Mouse (Mus musculus) Patski (cell line): Measurements from ENCODE around the gene Ktn1. TPM values are rescaled to one million over a fixed set of nuclear protein-coding genes. Genes with fewer than 3 reads are reported as not detected.

Experiments used
- ATAC-seq: fragments of 100-300 bp; one replicate; pipeline ENCODE4 v1.8.0; 2021
- CTCF ChIA-PET: fragments of 350-600 bp; sonication (Branson Sonifier 250); formaldehyde crosslinking; loops from one replicate; lab custom pipeline; 2022; ENCODE audit warnings: inconsistent platforms; lab: Charles Lee
- POLR2A ChIA-PET: fragments of 350-600 bp; sonication (Branson Sonifier 250); formaldehyde crosslinking; loops from one replicate; lab custom pipeline; 2022; ENCODE audit warnings: antibody characterized with exemption, inconsistent platforms; lab: Charles Lee
- DNase-seq: peaks from one replicate; pipeline ENCODE4 v3.0.0-alpha.2; 2011; ENCODE audit warnings: low read depth, low spot score
- H3K27me3 ChIP-seq: fragments of 371-371 bp; one replicate; pipeline ENCODE4 v1.5.1; 2021
- CTCF ChIP-seq: fragments of 100-300 bp; IDR thresholded peaks from one replicate; pipeline ENCODE4 v1.5.1; 2021
- in situ Hi-C: fragments of 300-500 bp; cut with MboI; formaldehyde crosslinking; loops from 3 replicates; pipeline ENCODE4 v1.11.1; 2018; ENCODE audit warnings: low pct_unique_long_range_greater_than_20kb, mixed read lengths
- polyA plus RNA-seq: library from polyadenylated mRNA; unstranded; gene quantifications from one replicate; pipeline ENCODE4 v1.2.3, GENCODE M21; 2021

The Ktn1 gene
- polyA plus RNA-seq, 1 experiment from 2014 or later, result 92.3 TPM

DNA sequence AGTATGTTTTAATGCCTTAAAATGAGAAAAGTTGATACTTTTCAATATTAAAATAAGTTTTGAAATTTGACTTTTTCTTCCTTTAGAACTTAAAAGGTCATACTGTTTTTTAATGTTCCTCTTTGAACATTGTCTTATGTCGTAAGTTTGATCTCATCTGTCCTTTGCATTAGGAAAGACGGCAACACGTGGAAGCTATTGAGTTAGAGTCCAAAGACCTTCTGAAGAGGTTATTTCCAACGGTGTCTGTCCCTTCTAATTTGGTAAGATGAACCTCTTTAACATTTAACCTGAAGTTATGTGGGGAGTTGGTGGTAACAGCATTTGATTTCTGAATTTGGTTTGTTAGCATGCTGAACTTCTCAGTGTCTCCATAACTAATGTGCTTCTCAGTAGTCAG is 71.8 kb downstream of the Ktn1 start:
- ATAC-seq (no peak), DNase-seq (no peak)
- POLR2A ChIA-PET, result no interaction called here
- no peak for TF ChIP-seq CTCF
- CTCF ChIA-PET, result no interaction called here
- no peaks in the 10 kb centered on the region for H3K27me3 ChIP-seq
- in situ Hi-C loops, result no loop called here

DNA sequence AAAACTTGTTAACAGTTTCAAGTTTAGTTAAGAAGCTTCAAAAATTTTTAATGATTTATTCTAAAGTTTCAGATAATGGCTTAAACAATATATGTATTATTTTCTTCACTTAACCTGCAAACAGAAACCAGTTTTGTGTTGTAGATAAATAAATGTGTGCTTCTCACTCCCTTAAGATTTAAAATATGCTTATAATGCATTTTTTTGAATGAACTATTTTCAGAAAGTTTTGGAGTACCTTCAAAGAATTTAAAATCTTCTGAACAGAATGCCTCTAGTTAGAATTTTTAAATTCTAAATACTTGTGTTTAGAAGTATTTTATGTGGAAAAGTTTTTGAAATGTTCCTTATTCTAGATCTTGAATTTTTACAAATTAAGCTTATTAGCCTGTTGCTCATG is 74.8 kb downstream of the Ktn1 start:
- ChIA-PET CTCF (interaction anchor here (1.1 to 1.4 kb wide), 2 partner anchors 12 to 14 kb away, joined by 3 to 4 read pairs; no protein-coding TSS in a partner anchor), POLR2A (no interaction called here)
- no peaks in the 10 kb centered on the region for H3K27me3 ChIP-seq
- in situ Hi-C loops, result no loop called here
- DNase-seq, result no peak
- no peak for TF ChIP-seq CTCF
- ATAC-seq, result no peak

DNA sequence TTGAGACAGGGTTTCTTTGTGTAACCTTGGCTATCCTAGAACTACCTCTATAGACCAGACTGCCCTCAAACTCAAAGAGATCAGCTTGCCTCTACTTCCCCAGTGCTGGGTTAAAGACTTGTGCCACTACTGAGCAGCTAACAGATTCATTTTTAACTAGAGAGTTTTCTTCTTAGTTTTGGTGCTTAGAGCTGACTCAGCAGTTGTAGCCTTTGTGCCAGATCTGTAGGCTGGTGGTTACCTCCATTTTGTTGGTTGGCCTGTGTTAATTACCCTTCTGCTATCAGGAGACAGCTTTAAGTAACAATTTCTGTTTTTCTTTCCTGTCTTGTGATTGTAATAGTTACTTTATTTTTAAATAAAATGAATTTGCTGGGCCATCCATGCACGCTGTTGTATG is 80.3 kb downstream of the Ktn1 start:
- TF ChIP-seq CTCF, result no peak
- no peak for DNase-seq
- no peaks in the 10 kb centered on the region for H3K27me3 ChIP-seq
- CTCF ChIA-PET, result interaction anchor here (1.5 kb wide), 1 partner anchor 630 kb away, joined by 3 read pairs; no protein-coding TSS in a partner anchor
- ATAC-seq, result no peak
- in situ Hi-C loops, result loop anchor here (25.0 kb wide), 1 partner anchor 1284 kb away; no protein-coding TSS in a partner anchor
- POLR2A ChIA-PET, result interaction anchor here (1.6 kb wide), 1 partner anchor 11 kb away, joined by 5 read pairs; no protein-coding TSS in a partner anchor

DNA sequence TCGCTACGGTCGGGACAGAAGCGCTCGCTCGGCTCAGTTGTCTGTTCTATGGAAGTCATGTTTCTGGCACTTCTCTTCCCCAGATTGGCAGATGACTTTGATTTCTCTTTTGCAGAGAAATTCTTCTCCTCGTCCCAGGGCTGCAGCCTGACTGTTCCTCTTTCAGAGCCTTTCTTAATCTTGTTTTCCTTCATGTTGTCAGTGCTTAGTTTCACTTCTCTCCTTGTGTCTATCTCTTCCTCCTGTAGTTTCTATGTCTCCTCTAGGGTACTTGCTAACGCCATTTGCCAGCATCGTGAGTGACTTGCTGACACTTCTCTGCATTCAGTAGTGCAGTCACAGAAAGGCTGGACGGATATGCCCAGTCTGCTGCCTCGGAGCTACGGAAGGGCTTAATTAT is 87.1 kb downstream of the Ktn1 start:
- DNase-seq (no peak), ATAC-seq (no peak)
- CTCF ChIA-PET, result no interaction called here
- H3K27me3 ChIP-seq, result no peaks in the 10 kb centered on the region
- no peak for TF ChIP-seq CTCF
- POLR2A ChIA-PET, result no interaction called here
- in situ Hi-C loops, result loop anchor here (25.0 kb wide), 1 partner anchor 1277 kb away; no protein-coding TSS in a partner anchor

DNA sequence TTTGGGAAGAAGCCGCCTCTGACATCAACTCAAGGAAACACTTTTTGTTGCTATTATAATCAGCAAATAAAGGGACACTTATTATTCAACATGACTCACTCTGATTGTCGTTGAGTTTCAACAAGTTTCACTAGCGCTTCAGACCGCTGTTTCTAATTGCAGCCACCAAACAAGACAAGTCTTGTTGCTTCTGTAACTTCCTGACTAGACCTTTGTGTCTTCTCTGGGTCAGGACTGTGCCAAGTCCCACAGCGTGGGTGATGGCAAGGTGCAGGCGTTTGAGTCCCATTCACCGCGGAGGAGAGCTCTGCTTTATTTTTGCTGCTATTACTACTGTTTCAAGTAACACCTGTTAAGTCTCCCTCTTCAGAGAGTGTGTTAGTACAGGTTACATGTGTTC is 88.2 kb downstream of the Ktn1 start:
- H3K27me3 ChIP-seq, result no peaks in the 10 kb centered on the region
- DNase-seq (no peak), ATAC-seq (no peak)
- ChIA-PET POLR2A (no interaction called here), CTCF (interaction anchor here (1.1 to 1.6 kb wide), 2 partner anchors 10 to 14 kb away, joined by 3 read pairs; no protein-coding TSS in a partner anchor)
- no peak for TF ChIP-seq CTCF
- in situ Hi-C loops, result loop anchor here (25.0 kb wide), 1 partner anchor 1276 kb away; no protein-coding TSS in a partner anchor

DNA sequence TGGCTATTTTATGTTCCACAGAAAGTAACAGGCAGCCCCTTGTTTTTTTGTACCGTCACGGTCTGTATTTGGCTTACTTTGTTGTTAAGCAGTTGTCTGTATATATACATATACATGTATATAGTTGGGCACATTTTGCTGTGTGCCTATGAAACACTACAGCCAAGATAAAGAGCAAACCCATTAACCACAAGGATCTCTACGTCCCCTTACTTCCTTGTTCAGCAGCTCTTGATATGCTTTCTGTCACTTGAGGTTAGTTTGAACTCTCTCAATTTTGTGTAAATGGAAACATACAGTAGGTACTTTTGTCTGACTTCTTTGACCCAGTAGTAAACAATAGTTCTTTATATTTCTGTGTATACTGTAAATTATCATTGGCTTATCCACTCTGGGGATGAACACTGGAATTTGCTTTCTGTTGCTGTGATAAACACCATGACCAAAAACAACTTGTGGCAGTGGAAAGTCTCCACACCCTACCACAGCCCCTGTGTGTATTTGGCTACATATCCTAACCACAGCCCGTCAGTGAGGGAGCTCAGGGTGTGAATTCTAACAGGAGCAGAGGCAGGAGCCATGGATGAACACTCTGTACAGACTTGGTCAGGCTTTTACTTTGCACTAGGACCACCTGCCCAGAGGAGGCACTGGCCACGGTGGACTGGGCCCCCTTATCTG is 92.2 kb downstream of the Ktn1 start:
- ChIA-PET CTCF (no interaction called here), POLR2A (no interaction called here)
- ATAC-seq (no peak), DNase-seq (no peak)
- in situ Hi-C loops, result loop anchor here (25.0 kb wide), 1 partner anchor 1272 kb away; no protein-coding TSS in a partner anchor
- H3K27me3 ChIP-seq, result no peaks in the 10 kb centered on the region
- TF ChIP-seq CTCF, result no peak

DNA sequence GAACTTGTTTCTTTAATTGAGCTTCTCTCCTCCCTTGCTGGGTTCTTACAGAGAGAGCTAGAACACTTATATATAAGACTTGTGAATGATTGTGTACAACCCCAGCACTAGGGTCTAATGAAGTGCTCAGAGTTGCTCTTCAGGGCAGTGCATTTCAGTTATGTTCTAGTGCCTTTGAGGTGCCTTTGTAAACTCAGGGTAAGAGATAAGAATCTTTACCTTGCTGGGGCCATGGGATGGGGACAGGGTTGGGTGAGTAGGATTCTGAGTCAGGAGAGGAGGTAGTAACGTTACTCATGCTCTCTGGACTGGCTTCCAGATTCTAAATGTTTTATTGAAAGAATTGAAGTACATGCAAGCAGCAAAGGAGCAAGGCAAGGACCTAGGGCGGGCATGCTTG is 92.8 kb downstream of the Ktn1 start:
- CTCF ChIA-PET, result no interaction called here
- in situ Hi-C loops, result loop anchor here (25.0 kb wide), 1 partner anchor 1271 kb away; no protein-coding TSS in a partner anchor
- ATAC-seq (no peak), DNase-seq (no peak)
- no peak for TF ChIP-seq CTCF
- H3K27me3 ChIP-seq, result no peaks in the 10 kb centered on the region
- POLR2A ChIA-PET, result no interaction called here

DNA sequence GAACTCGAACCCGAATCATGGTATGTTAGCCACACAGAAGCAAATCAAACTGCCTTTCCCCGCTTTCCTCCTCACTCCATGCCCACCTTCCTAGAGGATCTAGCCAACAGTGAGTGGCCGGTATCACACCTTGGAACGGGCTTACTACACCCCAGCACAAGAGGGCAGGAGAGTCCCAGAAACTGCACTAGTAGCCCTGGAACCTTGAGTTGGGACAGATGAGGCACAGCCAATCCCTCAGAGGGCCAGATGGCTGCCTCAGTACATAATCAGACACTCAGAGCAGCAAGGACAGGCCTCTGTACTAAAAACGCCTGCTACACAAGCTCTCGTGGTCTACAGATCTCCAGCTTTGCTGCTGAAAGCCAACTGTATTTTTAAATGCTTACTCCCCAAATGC is 94.4 kb downstream of the Ktn1 start:
- ATAC-seq (no peak), DNase-seq (no peak)
- H3K27me3 ChIP-seq, result no peaks in the 10 kb centered on the region
- TF ChIP-seq CTCF, result no peak
- POLR2A ChIA-PET, result no interaction called here
- CTCF ChIA-PET, result no interaction called here
- in situ Hi-C loops, result loop anchor here (25.0 kb wide), 1 partner anchor 1270 kb away; no protein-coding TSS in a partner anchor

DNA sequence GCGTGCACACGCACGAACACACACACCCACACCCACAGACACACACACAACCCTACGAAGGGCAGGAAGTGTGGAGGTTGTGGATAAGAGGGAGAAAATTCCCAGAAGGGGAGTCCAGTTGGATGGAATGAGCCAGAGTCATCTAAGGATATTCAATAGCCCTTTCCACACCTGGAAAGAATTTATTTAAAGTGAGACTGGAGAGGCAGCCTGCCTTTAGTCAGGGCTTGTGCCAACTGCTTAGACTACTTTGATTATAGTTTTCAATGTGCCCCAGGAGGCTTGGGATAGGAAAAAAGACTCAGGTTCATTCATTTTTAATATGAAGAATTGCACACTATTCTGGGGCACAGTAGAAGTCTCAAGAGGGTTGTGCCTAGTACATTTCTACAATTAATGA is 96.8 kb downstream of the Ktn1 start:
- in situ Hi-C loops, result loop anchor here (25.0 kb wide), 1 partner anchor 1267 kb away; no protein-coding TSS in a partner anchor
- ATAC-seq (no peak), DNase-seq (no peak)
- ChIA-PET CTCF (no interaction called here), POLR2A (no interaction called here)
- TF ChIP-seq CTCF, result no peak
- H3K27me3 ChIP-seq, result no peaks in the 10 kb centered on the region

DNA sequence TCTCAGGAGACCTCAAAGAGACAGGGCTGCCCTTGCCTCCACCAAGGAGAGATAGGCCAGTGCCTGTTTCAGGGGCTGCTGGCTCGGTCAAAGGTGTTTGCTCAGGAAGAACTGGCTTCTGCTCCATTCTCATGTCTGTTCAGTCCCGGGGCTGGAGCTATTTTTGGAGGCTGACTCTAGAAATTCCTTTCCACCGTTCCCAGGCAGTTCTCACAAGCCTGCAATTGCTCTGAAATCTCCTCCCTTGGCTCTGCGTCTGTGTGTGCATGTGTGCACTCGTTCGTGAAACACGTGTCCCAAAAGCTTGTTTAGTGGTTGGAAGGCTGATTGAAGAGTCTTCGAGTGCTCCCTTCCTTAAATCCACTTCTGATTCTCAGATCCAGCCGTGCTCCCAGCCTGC is 99.3 kb downstream of the Ktn1 start:
- in situ Hi-C loops, result loop anchor here (25.0 kb wide), 1 partner anchor 1265 kb away; no protein-coding TSS in a partner anchor
- H3K27me3 ChIP-seq, result no peaks in the 10 kb centered on the region
- ChIA-PET POLR2A (no interaction called here), CTCF (no interaction called here)
- ATAC-seq, result peak; percentile 91
- no peak for TF ChIP-seq CTCF
- peak; percentile 42 for DNase-seq

DNA sequence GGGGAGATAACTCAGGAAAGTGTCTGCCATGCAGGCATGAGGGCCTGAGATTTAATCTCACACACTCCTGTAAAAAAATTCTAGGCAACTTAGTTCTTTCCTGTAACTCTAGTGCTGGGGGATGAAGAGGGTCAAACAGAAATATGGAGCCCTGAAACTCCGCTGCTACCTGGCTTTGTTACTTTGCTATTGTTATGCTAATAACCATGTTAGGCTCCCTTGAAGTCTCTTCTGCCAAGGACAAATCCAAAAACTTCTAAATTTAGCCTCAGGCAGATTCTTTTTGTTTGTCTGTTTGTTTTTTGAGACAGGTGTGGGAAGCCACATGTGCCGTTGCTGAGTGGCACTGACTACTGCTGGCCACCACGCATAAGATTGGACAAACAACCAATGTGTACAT is 100.5 kb downstream of the Ktn1 start:
- H3K27me3 ChIP-seq, result no peaks in the 10 kb centered on the region
- POLR2A ChIA-PET, result no interaction called here
- no peak for TF ChIP-seq CTCF
- no peak for ATAC-seq
- no peak for DNase-seq
- in situ Hi-C loops, result loop anchor here (25.0 kb wide), 1 partner anchor 1264 kb away; no protein-coding TSS in a partner anchor
- CTCF ChIA-PET, result no interaction called here
